ENCODE assay signal across 9 mouse cellular contexts in genomic region chr4:72384259-72384900, GRCm38 (mm10).
DNase-seq lines count a peak whose midpoint lies in the region; ATAC-seq lines count a peak whose summit lies in the region.
"Had no signal": no experiment of that assay in that cellular context is flagged by ENCODE, and none has a peak within 500 bp of the region (broad histone marks: within the 10 kb centered on the region; RNA-seq: fewer than 3 reads in every experiment).

No protein-coding gene starts in this region.

- 0 out of 2 replicates have a peak overlapping the region, but pooled peaks have one; percentile 12 for H3K4me2 ChIP-seq in neural tube, embryonic 11.5 days (ENCODE audit: low read depth)
- H3K4me2 ChIP-seq in neural tube, embryonic 15.5 days, result peak overlapping the region; percentile 19
- H3K4me2 ChIP-seq: liver, embryonic 13.5 days had no signal

- 89% methylated on average over 5 of the region's 5 CpGs for WGBS in neural tube, embryonic 11.5 days
- 44% methylated on average over 5 of the region's 5 CpGs for WGBS in midbrain, embryonic 10.5 days
- WGBS in neural tube, embryonic 15.5 days, result 66% methylated on average over 5 of the region's 5 CpGs

- H3K9me3 ChIP-seq in neural tube, embryonic 11.5 days (ENCODE audit: control insufficient read depth, low read length), result no peaks in the 10 kb centered on the region
- H3K9me3 ChIP-seq in midbrain, embryonic 10.5 days (replicated peaks), result no peaks in the 10 kb centered on the region
- no peaks in the 10 kb centered on the region for H3K9me3 ChIP-seq in neural tube, embryonic 15.5 days (replicated peaks)
- H3K9me3 ChIP-seq: liver, embryonic 13.5 days had no signal

- peak; percentile 22 for ATAC-seq in neural tube, embryonic 11.5 days (ENCODE audit: insufficient read depth, low FRiP score, low TSS enrichment)
- no peak for ATAC-seq in neural tube, embryonic 15.5 days (ENCODE audit: low FRiP score)
- no peak for ATAC-seq in activated CD4-positive, CD25-positive, alpha-beta regulatory T cell, adult 4 months

- H3K36me3 ChIP-seq in neural tube, embryonic 11.5 days (ENCODE audit: control insufficient read depth, insufficient read depth, low read length), result no peaks in the 10 kb centered on the region
- no peaks in the 10 kb centered on the region for H3K36me3 ChIP-seq in midbrain, embryonic 10.5 days
- H3K36me3 ChIP-seq in neural tube, embryonic 15.5 days, result no peaks in the 10 kb centered on the region
- H3K36me3 ChIP-seq: liver, embryonic 13.5 days had no signal

- H3K4me1 ChIP-seq in neural tube, embryonic 11.5 days (ENCODE audit: control insufficient read depth, insufficient read depth, low read length), result 0 out of 2 replicates have a peak, but pooled peaks cover 6% of the 10 kb centered on the region
- H3K4me1 ChIP-seq in midbrain, embryonic 10.5 days, result peaks cover 67% of the 10 kb centered on the region
- H3K4me1 ChIP-seq in neural tube, embryonic 15.5 days, result peaks cover 38% of the 10 kb centered on the region
- H3K4me1 ChIP-seq: liver, embryonic 13.5 days had no signal

- no peak overlapping the region for H3K9ac ChIP-seq in neural tube, embryonic 11.5 days (ENCODE audit: low read length)
- H3K9ac ChIP-seq in neural tube, embryonic 15.5 days (replicated peaks), result no peak overlapping the region
- H3K9ac ChIP-seq: liver, embryonic 13.5 days had no signal

- peak; percentile 10 for DNase-seq in embryo, embryonic 9.5 days (ENCODE audit: extremely low spot score)
- DNase-seq in embryo, embryonic 10 days (ENCODE audit: low spot score), result no peak
- no peak for DNase-seq in neural tube, embryonic 11.5 days (ENCODE audit: low spot score)
- DNase-seq in neural tube, embryonic 10.5 days (ENCODE audit: extremely low spot score, low spot score), result no peak
- DNase-seq in midbrain, embryonic 10.5 days (ENCODE audit: low spot score), result no peak
- DNase-seq in cerebellum, adult 8-10 months, result no peak
- DNase-seq: liver, embryonic 13.5 days had no signal

- no peak overlapping the region for H3K4me3 ChIP-seq in neural tube, embryonic 11.5 days (ENCODE audit: low read depth, low read length)
- H3K4me3 ChIP-seq in midbrain, embryonic 10.5 days, result peak overlapping the region; percentile 34; the same call in 1 of the 2 replicates
- H3K4me3 ChIP-seq in neural tube, embryonic 15.5 days (replicated peaks), result no peak overlapping the region
- H3K4me3 ChIP-seq: liver, embryonic 13.5 days had no signal

- no peaks in the 10 kb centered on the region for H3K27me3 ChIP-seq in neural tube, embryonic 11.5 days (ENCODE audit: control insufficient read depth, insufficient read depth, low read length)
- peaks cover 46% of the 10 kb centered on the region for H3K27me3 ChIP-seq in midbrain, embryonic 10.5 days (ENCODE audit: low read depth, poor library complexity, severe bottlenecking)
- H3K27me3 ChIP-seq in neural tube, embryonic 15.5 days (replicated peaks), result peaks cover 7% of the 10 kb centered on the region; the same call in 1 of the 2 replicates
- H3K27me3 ChIP-seq: liver, embryonic 13.5 days had no signal

- H3K27ac ChIP-seq in neural tube, embryonic 11.5 days (ENCODE audit: low read depth, low read length), result no peak overlapping the region
- peak overlapping the region; percentile 74 for H3K27ac ChIP-seq in midbrain, embryonic 10.5 days (replicated peaks)
- no peak overlapping the region; the same call in 1 of the 2 replicates for H3K27ac ChIP-seq in neural tube, embryonic 15.5 days (replicated peaks)
- H3K27ac ChIP-seq: liver, embryonic 13.5 days had no signal
